Mouse (Mus musculus) kidney, postnatal 14 days (tissue): Measurements from ENCODE around the gene Adamts4.

ENCODE experiments used
- DNase-seq: peaks from one replicate; pipeline ENCODE4 v3.0.0; 2022; ENCODE audit warnings: mixed read lengths

Adamts4 gene

DNA sequence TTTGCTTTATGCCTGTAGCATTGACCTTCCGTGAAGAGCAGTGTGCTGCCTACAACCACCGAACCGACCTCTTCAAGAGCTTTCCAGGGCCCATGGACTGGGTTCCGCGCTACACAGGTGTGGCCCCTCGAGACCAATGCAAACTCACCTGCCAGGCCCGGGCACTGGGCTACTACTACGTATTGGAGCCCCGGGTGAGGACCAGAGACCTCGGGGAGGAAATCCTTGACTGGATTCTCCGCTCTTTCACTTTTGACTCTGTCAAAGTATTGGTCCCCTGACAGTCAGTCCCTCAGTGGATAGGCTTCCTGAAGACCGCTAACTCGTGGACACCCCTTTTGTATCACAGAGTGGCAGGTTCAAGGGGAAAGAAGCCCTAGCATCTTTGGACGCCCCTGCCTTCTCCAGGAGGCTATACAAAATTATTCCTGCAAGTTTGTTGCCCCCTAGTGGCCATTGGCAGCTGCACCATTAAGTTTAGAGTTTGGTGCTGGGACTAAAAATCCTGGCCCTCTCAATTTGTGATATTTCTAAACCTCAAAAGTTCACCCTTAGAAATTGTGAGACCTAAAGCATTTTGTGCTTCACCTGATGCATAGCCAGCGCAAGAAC lies 6.8 kb downstream of the Adamts4 start:
- peak; percentile 76 for DNase-seq

DNA sequence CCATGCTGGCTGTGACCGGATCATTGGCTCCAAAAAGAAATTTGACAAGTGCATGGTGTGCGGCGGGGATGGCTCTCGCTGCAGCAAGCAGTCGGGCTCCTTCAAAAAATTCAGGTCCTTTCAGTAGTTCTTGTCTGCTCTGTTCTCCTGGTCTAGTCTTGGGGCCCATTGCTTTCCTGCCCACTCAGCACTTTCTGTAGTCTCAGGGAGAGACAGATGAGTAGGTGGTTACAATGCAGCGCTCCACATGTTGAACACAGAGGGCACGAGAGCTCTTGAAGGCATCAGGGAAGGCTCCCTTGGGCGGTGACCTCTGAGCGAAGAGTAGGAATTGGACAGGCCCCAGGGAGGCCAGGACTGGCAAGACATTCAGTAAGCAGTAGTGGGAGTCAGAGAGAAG lies 7.6 kb downstream of the Adamts4 start:
- DNase-seq: no peak

DNA sequence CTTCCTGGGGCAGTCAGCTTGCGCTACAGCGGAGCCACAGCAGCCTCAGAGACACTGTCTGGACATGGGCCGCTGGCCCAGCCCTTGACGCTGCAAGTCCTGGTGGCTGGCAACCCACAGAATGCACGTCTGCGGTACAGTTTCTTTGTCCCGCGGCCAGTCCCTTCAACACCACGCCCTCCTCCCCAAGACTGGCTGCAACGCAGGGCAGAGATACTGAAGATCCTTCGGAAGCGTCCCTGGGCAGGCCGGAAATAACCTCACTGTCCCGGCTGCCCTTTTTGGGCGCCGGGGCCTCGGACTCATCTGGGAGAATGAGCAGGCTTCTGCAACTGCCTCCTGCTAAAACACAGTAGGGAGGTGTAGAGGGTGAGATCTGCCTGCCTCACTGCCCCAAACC lies 8.7 kb downstream of the Adamts4 start:
- DNase-seq: no peak

DNA sequence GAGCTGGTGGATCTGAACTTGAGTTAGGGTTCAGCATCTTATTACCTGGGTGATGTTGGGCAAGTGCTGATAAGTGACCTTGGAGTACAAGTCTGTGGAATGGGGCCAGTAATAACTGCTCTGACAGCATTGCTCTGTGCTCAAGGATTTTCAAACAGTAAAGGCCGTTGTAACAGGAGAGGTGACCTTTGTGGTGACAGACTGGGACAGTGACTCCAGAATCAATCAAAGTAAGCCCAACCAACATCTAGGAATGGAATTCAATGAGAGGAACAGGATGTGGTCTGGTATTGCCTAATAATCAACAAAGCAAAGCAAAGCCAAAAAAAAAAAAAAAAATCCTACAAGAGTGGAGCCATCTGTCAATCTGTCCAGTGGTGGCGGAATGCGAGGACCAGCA lies 10.1 kb downstream of the Adamts4 start:
- no peak for DNase-seq

DNA sequence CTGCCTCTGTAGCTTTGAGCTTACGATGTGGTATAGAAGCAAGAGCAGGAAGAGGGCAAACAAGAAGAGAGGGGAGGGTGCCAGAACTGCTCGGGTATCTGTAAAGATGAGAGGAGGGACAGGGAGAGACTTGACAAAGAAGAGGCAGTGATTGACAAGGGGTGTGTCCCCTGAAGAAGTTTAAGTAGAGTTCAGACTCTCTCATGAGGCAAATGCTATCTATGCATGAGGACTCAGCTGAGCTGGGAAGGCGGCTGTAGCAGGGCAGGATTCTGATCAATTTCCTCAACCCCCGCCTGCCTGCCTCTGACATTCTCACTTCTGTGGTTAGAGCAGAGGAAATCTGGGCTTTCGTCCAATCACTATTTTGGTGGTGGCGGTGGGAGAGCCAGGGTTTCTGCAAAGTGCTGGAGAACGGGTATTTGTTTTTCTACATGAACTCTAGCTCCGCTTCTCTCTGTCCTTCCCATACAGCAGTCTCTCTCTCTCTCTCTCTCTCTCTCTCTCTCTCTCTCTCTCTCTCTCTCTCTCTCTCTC lies 12.4 kb downstream of the Adamts4 start:
- peak; percentile 89 for DNase-seq

DNA sequence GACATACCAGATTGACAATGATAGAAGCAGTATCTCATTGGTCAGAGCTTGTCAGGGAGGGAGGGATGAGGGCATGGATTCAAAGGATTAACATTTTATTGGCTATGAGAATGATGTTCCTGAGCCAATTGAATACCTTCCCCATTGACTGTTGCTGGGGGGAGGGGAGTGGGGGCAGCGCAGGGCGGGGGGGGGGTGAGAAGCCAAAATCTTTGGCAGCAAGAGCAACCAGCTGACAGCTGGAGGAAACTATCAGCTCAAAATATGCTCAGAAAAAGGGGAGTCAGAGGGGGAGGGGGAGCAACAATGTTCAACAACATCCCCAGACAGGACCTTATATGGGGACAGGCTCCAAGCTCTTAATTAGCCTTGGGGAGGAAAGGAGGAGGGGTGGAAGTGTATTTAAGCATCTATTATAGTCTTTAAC lies 13.0 kb downstream of the Adamts4 start:
- DNase-seq: peak; percentile 84

DNA sequence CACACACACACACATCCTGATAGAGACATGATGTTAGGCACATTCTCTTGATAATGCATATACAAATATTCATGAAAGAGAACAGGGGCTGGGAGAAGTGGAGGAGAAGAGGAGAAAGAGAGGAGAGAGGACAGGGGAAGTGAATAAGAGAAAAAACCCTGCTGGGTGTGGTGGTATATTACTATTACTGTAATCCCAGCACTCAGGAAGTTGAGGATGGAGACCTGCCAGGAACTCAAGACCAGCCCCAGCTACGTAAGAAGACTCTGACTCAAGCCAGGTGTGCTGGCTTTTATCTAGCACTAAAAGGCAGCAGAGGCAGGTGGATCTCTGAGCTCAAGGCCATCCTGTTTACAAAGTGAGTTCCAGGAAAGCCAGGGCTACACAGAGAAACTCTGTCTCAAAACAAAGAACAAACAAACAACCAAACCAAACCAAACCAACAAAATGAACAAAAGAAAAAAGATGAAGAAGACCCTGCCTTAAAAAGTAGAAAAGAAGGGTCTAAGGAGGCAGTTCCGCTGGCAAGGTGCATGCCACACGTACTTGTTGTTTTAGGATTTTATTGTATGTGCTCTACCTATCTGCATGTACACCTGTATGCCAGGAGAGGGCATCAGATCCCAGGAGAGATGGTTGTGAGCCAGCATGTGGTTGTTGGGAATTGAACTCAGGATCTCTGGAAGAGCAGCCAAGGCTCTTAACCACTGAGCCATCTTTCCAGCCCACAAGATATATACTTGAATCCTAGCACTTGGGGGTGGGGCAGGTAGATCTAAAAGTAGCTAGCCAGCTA lies 13.6 kb downstream of the Adamts4 start:
- DNase-seq: no peak

DNA sequence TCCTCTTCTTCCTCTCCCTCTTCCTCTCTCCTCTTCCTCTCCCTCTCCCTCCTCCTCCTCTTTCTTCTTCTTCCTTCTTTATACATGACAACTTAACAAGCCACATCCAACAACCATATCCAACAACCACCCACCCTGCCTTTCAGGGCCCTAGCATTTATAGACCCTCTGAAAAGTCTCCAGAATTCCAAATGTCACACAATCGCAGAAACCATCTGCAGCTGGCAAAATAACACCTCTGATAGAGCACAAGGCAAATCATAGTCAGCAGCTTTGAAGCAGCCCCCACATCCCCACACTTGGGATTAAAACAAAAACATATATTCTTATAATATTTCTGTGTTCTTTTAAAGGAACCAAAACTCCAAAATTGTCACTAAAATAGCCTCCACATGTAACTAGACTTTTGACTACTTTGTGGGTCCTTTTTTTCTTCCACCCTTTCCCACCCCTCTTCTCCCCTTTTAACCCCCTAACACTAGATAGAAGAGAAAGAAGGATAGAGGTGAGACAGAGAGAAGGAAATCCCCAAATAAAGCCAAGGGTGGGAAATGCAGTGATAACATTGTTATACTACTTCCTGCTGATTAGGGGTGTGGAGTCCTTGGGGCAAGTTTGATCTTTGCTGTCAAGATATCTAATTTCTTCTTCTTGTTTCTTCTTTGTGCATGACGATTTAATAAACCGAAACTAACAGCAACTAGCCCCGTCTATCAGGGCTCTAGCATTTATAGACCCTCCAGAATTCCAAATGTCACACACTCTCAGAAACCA lies 15.9 kb downstream of the Adamts4 start:
- DNase-seq: no peak

DNA sequence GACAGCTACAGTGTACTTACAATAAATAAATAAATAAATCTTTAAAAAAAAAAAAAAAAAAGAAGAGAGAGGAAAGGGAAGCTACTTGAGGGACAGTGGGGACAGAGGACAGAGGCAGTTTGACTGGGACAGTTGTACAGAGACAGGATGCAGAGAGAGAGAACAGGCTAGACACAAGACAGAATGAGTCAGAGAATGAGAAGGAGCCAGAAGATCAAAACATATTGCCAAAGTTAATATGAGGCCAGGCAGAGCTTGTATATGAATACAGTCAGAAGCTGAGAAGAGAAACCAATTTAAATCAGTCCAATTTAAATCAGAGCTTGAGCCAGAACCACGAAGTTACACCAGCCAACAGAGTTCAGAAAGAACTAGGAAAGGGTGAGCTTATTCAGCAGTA lies 18.1 kb downstream of the Adamts4 start:
- DNase-seq: no peak

DNA sequence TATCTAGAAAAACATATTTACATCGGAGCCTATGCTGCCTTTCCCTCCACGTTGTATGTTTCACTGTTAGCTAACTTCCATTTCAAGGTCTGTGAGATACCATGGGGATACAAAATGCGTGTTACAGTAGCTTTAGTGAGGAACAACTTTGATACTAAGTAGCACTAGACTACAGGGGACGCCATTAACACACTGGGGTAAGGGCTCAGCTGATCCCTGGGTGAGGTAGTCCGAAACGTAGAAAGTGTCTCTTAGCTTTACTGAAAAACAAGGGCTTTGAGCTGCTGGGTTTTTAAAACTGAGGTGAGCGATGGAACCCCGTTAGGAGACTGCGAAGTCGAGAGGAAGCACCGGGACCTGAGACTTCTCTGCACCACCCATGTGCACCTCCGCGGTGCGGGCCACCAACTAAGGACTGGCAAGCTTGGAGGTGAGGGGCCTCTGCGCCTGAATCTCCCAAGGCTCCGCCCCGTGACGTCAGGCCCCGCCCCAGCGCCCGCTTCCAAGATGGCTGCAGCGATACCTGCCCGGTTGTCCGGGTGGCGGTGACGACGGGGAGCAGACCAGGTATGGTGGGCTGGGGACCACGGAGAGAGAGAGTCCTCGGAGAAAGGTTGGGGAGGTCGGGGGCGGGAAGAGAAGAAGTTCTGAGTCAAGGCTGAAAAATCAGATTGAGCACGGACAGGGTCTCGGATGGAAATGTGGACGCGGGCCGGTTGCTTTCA lies 19.8 kb downstream of the Adamts4 start, which contains the start of gene B4galt3:
TSS of gene B4galt3 (plus strand) at position 481 of the 725 bp plus-strand sequence.
- peak; percentile 98 for DNase-seq

DNA sequence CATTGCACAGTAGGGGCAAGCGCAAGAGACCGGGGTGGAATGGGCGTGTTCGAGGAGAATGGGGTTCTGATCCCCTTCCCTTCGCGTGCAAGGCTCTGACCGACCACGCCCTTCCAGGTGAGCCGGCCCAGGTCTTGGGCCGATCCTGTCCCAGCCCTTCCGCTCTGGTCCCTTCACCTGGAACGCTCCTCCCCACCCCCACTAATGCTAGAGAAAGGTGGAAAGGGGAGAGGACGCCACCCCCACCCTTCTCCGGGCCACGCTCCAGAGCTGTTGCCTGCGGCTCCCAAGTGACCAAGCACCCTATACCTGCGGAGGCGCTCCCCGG lies 20.3 kb downstream of the Adamts4 start:
- peak; percentile 83 for DNase-seq

DNA sequence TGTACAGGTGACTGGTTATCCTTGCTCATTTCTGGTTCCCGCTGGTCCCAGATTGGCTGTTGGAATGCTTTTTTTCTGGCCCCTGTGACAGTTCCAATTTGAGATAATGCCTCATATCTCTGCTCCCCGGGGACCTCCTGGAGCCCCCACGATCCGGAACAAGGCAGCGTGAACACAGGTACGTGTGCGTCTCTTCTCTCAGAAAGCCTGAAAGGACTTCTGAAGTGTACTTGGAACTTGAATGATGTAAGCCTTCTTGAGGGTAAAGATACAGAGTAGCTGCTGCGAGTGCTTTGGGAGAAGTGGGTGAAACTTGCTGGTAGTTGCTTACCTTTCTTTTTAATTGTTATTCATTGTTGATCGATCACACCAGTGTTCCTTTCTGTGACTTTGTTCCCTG lies 21.0 kb downstream of the Adamts4 start:
- DNase-seq: no peak

DNA sequence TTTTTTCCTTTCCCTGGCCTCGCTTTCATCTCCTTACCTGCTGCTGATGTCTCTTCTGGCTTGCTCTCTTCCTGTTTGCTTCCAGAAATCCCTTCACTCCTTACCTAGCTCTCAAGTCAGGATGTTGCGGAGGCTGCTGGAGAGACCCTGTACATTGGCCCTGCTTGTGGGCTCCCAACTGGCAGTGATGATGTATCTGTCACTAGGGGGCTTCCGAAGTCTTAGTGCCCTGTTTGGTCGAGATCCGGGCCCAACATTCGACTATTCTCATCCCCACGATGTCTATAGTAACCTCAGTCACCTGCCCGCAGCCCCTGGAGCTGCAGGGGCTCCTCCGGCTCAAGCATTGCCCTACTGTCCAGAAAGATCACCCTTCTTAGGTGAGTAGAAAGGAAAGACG lies 21.4 kb downstream of the Adamts4 start:
- no peak for DNase-seq

DNA sequence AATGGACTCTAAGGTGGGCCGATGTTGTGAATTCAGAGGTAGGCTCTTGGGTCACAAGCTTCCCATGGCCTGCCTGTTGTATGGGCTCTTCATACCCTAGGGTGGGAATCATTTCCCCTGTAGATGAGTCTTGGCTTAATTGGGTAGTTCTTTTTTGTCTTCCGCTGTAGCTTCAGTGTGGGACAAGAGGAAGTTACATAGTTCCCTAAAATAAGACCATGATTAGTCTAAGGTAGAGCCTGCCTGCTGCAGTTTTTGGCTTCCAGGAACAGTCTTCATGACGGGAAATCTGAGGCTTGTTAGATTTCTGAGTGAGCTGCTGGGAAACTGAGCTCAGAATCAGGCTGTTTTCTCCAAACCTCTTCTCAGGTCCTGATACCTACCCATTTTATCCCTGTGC lies 21.9 kb downstream of the Adamts4 start:
- DNase-seq: no peak

DNA sequence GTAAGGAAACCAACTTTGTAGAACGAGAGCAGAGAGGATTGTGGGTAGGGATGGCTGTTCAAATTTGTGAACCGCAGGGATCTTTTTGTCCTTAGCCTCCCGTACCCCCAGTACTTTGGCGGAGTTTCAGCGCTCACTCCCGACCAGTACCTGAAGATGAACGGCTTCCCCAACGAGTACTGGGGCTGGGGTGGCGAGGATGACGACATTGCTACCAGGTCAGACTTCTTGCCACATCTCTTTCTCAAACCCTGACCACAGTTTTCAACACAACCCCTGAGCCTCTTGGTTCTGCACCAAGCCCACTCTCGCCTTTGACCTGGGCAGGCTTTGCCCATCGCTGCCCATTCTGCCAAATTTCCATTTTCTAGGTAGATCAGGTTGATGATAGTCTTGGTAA lies 23.9 kb downstream of the Adamts4 start:
- DNase-seq: no peak

DNA sequence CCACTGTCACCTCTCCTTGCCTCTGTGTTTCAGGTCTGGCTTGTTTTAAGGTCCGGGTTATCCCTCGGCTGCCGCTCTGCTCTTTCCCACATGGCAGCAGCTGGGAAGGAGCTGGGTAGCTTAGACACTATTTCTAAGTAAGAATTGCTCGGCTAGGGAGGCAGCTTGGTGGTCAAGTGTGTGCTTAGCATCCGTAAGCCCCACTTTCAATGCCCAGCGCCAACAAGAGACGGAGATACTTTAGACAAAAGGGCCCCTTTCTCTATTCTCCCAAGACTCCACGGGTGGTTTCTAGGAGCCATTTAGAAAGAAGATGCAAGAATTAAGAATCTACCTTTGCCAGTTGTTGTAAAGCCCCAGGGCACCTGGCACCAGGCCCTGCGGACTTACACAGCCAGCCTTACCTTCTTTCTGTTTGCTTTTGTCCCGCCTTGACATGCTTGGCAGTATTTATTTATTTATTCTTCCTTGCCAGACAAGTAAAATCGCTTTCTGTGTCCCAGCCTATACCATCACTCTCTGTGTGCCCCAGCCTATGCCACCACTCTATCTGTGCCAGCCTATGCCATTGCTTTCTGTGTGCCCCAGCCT lies 25.0 kb downstream of the Adamts4 start:
- DNase-seq: no peak

DNA sequence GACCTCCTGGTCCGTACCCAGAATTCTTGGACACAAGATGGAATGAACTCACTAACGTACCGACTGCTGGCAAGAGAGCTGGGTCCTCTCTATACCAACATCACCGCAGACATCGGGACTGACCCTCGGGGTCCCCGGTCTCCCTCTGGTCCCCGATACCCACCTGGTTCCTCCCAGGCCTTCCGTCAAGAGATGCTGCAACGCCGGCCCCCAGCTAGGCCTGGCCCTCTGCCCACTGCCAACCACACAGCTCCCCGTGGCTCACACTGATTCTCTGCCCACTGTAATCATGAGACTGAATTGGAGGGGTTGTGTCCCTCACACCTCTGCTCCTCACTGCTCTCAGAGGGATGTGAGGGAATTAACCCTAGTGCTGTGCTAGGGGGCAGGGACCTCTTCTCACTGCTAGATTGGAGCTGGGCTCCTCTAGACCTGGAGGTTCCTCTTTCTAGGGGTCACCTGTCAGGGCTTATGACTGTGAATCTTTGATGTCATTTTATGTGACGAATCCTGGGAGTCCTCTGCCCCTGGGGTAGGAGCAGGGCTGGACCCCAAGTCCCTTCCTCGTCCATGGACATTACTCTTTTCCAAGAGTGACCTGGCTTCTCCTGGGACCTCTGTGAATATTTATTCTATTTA lies 26.0 kb downstream of the Adamts4 start:
- no peak for DNase-seq

DNA sequence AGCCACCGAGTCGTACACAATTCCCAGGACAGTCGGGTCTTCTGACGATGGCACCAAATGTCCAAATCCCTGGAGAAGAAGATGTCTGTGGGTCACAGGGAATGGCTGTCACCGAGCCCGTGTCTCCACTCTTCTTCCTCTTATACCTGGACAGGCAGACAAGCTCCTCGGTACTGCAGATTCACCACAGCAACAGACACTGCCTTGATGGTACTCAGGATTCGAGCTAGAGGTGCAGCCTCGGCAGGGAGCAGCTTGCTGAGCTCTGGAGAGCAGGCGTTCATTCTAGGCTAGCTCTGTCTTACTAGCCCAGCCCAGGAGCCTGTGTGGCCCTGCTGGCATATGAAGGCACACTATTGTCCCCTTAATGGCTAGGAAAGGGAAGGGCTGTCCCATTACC lies 27.5 kb downstream of the Adamts4 start:
- no peak for DNase-seq

DNA sequence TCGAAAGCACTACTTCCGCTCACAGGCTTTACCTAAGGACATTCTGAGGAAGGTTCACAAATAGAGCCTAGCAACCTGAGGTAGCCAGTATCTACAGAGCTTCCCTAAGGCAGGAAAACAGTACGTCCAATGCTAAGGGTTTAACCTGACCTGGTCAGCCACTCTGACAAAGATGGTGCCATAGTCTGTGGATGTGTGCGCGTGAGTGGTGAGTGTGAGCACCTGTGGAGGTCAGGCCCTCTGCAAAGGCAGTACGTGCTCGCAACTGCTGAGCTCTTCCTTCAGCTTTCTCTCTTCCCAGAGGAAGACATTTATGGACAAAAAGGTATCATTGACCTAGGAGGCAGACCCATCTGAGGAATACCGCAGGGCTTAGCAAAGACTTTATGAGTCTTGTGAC lies 28.2 kb downstream of the Adamts4 start:
- DNase-seq: no peak

DNA sequence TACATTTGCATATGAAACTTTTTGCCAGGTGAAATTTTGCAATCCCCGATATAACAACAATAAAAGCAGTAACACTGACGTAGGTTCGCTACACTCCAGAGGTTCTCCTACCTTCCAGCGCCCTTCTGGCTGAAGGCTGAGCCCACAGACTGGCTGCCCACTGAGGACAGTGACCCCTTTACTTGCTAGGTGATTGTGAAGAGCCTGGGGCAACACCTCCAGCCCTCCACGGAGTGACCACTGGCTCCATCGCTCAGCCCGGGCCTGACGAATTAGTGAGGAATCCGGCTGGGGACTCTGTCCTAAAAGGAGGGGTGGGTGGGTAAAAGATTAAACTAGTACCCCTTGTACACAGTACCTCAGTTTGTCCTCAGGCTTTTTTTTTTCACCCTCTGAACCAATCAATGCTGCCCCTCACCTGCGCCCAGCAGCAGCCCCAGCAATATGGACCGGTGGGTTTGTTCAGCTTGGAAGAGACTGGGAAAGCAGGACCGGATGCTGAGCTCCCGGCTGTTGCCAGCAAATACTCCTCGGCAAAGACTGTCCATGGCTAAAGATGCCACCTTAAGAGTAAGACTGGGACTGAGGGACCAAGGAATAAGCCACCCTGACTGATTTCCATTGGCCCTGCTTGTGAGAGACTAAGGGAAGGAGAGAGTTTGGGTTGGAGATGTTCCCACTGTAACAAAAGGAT lies 28.9 kb downstream of the Adamts4 start:
- no peak for DNase-seq

DNA sequence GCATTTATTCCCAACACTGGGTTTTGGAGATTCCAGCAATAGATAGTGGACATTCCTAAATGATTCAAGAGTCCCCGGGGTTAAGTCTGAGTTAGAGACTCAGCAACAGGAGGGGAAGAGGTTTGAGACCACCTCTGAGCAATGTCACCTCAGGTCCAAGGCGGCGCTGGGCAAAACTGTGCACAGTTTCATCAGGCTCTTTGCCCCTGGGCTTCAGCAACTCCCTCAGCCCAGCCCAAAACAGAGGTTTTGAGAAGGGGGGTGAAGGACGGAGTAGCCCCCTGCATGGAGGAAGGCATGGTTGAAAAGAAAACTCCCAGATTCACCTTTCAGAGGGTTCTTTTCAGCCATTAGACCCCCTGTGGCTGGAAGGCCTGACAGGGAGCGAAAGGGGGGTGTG lies 29.5 kb downstream of the Adamts4 start:
- DNase-seq: no peak
